Mouse (Mus musculus) embryonic facial prominence, embryonic 13.5 days (tissue): ENCODE results near the gene Gp9. TPM values are rescaled to one million over a fixed set of nuclear protein-coding genes. Genes with fewer than 3 reads are reported as not detected.
"Not testable (repeated sequence)": the region's sequence is repeated elsewhere in the genome, so short reads cannot be mapped to it uniquely, and the experiment has no call there.

Experiments used
- ATAC-seq: fragments of 200-750 bp; cut with Nextera tagmentation; 2 replicates; pipeline ENCODE4 v1.8.0; 2017; ENCODE audit warnings: low read depth; ENCODE audit not compliant: insufficient number of reproducible peaks, insufficient read depth, low FRiP score, low TSS enrichment
- H3K27ac ChIP-seq: fragments of 300-500 bp; sonication (generic); 2 replicates; pipeline ENCODE4 v1.5.1; 2015; ENCODE audit warnings: moderate library complexity, mild to moderate bottlenecking, inconsistent platforms
- H3K27me3 ChIP-seq: fragments of 300-500 bp; sonication (generic); 2 replicates; pipeline ENCODE4 v1.6.1; 2015; ENCODE audit warnings: mild to moderate bottlenecking, inconsistent platforms
- H3K36me3 ChIP-seq: fragments of 300-500 bp; sonication (generic); 2 replicates; pipeline ENCODE4 v1.6.1; 2015; ENCODE audit warnings: mild to moderate bottlenecking, inconsistent platforms
- H3K4me1 ChIP-seq: fragments of 300-500 bp; sonication (generic); 2 replicates; pipeline ENCODE4 v1.6.1; 2015; ENCODE audit warnings: inconsistent platforms
- H3K4me2 ChIP-seq: fragments of 300-500 bp; sonication (generic); 2 replicates; pipeline ENCODE4 v1.6.1; 2015; ENCODE audit warnings: moderate library complexity, mild to moderate bottlenecking, inconsistent platforms
- H3K4me3 ChIP-seq: fragments of 300-500 bp; sonication (generic); 2 replicates; pipeline ENCODE4 v1.5.1; 2015; ENCODE audit warnings: mild to moderate bottlenecking, inconsistent platforms
- H3K9ac ChIP-seq: fragments of 300-500 bp; sonication (generic); 2 replicates; pipeline ENCODE4 v1.6.1; 2015; ENCODE audit warnings: mild to moderate bottlenecking, inconsistent platforms
- H3K9me3 ChIP-seq: fragments of 300-500 bp; sonication (generic); 2 replicates; pipeline ENCODE4 v1.6.1; 2016; ENCODE audit warnings: inconsistent platforms
- WGBS: fragments of 180-500 bp; shearing (Covaris S2); methylation state at CpG from one replicate; pipeline ENCODE4 v1.1.7; 2015; ENCODE audit warnings: mixed read lengths; 5-methylcytosine and 5-hydroxymethylcytosine counted together
- polyA plus RNA-seq: library from polyadenylated mRNA; unstranded; fragments of >200 nt; fragmentation: Nextera tagmentation; extraction: Ambion mirVana; gene quantifications from 2 replicates; pipeline ENCODE4 v1.2.1, GENCODE M21; 2015

Gp9 gene
- polyA plus RNA-seq, 1 experiment from 2014 or later = 1.8 TPM

DNA sequence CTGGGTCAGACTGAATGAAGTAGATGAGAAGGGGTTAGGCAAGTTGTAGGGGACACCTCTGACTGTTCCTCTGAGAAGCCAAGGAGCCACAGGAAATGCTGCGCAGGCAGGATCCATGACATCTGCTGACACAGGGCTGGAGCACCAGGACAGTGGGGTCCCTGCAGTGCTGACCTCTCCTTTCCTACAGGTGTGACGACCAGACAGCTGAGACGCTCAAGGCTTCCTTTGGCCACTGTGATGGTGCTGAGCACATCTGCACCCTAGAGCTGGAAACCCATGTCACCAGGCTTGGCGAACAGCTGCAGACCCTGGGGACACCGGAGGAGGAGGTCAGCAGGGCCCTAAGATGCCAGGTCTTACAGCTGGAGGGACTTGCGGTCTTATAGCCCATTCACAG, 26.3 kb upstream of the Gp9 start:
- 77% methylated on average over 6 of the region's 6 CpGs for WGBS
- H3K9me3 ChIP-seq = no peaks in the 10 kb centered on the region
- H3K27ac ChIP-seq = no peak overlapping the region
- no peak for ATAC-seq
- no peak overlapping the region for H3K4me3 ChIP-seq
- H3K4me2 ChIP-seq = no peak overlapping the region
- peaks cover 12% of the 10 kb centered on the region for H3K4me1 ChIP-seq
- no peaks in the 10 kb centered on the region for H3K27me3 ChIP-seq
- no peak overlapping the region for H3K9ac ChIP-seq
- no peaks in the 10 kb centered on the region for H3K36me3 ChIP-seq

DNA sequence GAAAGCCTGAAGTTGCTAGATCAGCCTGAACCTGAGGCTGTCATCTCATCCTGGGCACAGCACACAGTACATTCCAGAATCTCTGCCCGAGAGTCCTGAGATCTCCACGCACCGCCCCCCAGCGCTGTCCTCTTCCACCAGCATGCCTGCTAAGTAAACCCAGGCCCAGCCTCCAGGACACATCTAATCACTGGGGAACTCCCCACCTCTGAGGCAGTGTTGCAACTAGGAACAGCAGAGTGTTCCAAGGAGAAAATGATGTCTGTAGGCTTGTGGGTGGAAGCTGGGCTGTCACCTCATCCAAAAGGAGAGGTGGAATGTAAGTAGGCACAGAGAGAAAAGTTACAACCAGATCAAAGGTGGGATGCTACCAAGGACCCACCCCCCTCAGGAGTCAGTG, 22.7 kb upstream of the Gp9 start:
- 86% methylated on average over 4 of the region's 4 CpGs for WGBS

DNA sequence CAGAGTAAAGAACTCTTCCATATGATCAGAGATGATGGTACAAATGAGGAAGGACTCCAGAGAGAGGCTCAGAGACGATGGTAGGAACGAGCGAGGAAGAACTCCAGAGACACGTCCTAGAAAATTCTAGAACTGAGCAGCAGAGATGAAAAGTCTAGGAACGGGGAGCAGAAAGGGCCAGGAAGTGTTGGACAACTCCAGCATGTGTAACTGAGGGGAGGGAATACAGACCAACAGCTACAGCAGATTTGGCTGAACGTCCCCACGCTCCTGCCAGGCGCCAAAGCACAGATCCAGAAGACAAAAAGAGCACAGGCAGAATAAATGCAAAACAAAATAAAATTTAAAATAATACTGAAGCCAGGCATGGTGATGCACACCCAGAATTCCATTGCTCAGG, 21.0 kb upstream of the Gp9 start:
- no peaks in the 10 kb centered on the region for H3K9me3 ChIP-seq
- H3K4me1 ChIP-seq = no peaks in the 10 kb centered on the region
- no peak overlapping the region for H3K4me2 ChIP-seq
- no peak overlapping the region for H3K4me3 ChIP-seq
- ATAC-seq = no peak
- WGBS = 86% methylated on average over 8 of the region's 8 CpGs
- H3K9ac ChIP-seq = no peak overlapping the region
- no peaks in the 10 kb centered on the region for H3K36me3 ChIP-seq
- H3K27ac ChIP-seq = no peak overlapping the region
- H3K27me3 ChIP-seq = no peaks in the 10 kb centered on the region

More for the DNA sequence above, 22.7 kb upstream of the Gp9 start:
- no peak overlapping the region for H3K4me2 ChIP-seq
- H3K4me1 ChIP-seq = 0 out of 2 replicates have a peak, but pooled peaks cover 4% of the 10 kb centered on the region
- no peaks in the 10 kb centered on the region for H3K27me3 ChIP-seq
- no peak overlapping the region for H3K27ac ChIP-seq
- no peak overlapping the region for H3K4me3 ChIP-seq
- H3K9me3 ChIP-seq = no peaks in the 10 kb centered on the region
- no peaks in the 10 kb centered on the region for H3K36me3 ChIP-seq
- ATAC-seq = no peak
- no peak overlapping the region for H3K9ac ChIP-seq

DNA sequence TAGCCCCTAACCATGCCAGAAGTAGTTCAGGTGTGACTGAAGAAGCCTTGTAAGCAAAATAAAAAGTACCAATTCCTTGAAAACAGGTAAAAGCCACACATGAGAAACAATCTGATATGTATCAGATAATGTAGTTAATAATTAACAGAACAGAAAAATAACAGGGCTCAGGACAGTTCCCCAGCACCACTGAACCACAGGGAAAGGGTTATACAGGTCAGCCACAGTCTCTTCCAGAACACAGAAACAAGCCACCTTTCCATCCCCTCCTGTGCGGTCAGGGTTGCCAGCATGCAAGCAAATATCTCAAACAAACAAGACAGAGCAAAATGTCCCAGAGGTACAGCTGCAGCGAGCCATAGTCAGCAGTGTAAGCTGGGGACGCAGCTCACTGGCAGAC, 18.5 kb upstream of the Gp9 start:
- no peak overlapping the region for H3K4me3 ChIP-seq
- no peak overlapping the region for H3K9ac ChIP-seq
- H3K4me2 ChIP-seq = no peak overlapping the region
- no peak for ATAC-seq
- H3K27ac ChIP-seq = no peak overlapping the region
- H3K36me3 ChIP-seq = no peaks in the 10 kb centered on the region
- WGBS = 62% methylated on average over 3 of the region's 3 CpGs
- no peaks in the 10 kb centered on the region for H3K27me3 ChIP-seq
- H3K4me1 ChIP-seq = no peaks in the 10 kb centered on the region
- H3K9me3 ChIP-seq = no peaks in the 10 kb centered on the region

DNA sequence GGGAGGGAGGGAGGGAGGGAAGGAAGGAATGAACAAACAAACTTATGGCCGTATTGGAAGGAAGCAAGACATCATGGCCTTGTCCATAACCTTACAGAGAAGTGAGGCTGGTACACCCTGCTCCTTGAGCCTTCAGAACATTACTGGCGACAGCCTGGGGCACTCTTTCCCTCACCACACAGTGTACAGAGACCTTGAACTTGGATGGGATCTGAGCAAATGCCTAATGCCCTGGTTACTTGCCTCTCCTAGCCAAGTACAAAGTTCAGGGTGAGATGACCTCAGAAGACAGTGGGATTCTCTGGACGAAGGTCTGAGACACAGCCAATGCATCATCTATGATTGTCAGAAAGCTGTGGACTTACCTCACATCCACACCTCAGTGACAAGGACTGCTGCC, 18.0 kb upstream of the Gp9 start:
- Histone ChIP-seq H3K36me3 (no peaks in the 10 kb centered on the region), H3K4me1 (no peaks in the 10 kb centered on the region), H3K27ac (no peak overlapping the region), H3K9ac (no peak overlapping the region), H3K4me3 (no peak overlapping the region), H3K27me3 (no peaks in the 10 kb centered on the region), H3K9me3 (no peaks in the 10 kb centered on the region), H3K4me2 (no peak overlapping the region)
- WGBS = 61% methylated on average over 3 of the region's 3 CpGs
- ATAC-seq = no peak

DNA sequence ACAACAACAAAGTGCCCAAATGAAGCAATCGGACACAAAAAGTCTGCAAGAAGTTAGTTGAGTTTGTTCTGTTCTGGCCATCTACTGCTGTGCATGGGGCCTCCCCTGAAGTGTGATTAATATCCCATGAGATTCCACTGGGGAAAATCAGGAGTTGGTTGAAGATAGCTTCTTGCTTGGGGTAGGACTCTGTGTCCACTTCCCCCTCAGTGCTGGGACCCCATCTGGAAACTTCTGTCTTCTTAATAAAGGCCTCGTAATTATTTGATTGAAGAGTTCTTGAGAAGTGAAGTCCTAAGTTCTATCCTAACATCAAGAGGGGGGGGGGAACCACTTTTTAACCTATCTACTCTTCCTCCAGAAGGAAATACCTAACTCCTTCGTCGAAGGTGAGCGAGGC, 15.7 kb upstream of the Gp9 start:
- Histone ChIP-seq H3K4me2 (no peak overlapping the region), H3K4me1 (no peaks in the 10 kb centered on the region), H3K4me3 (no peak overlapping the region), H3K27ac (no peak overlapping the region), H3K9me3 (no peaks in the 10 kb centered on the region), H3K27me3 (no peaks in the 10 kb centered on the region), H3K36me3 (no peaks in the 10 kb centered on the region), H3K9ac (no peak overlapping the region)
- no peak for ATAC-seq
- 84% methylated on average over 5 of the region's 5 CpGs for WGBS

DNA sequence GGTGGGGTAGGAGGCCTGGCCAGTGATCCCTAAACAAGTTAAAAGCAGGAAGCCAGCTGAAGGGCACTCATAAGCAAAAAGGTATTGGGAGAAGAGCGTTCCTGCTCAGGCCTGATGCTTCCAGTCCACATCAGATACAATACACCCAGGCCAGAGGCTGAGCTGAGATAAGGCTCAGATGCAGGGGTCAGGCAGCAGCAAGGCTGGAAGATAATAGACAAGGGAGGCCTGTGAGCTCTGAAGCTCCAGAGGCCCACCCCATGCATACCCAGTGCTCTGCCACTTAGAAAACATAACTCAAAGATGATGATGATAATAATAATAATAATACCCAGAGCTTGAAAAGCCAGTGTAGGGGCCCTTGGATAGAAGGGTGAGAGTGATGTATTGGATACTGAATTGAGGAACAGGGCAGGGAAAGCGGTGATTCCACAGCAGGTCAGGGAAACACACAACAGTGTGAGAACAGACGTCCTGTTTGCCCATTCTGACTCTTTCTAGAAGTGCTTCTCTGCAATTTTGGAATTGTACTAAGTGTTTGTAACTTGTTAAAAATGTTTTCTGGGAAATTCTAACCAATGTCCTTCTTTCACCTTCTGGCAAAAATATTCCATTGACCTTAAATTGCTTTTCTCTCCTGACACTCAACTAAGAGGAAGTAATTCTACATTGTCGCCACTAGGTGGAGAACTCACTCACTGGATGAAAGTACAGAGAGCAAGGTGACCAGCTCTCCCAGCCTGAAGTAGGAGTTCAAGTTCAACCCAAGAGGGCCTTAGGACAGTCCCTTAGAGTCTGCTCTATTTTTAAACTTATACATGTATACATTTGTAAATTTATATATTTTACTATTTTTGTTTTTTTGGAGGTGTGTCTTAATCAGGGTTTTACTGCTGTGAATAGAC, 14.2 kb upstream of the Gp9 start:
- Histone ChIP-seq H3K36me3 (no peaks in the 10 kb centered on the region), H3K4me1 (no peaks in the 10 kb centered on the region), H3K27me3 (no peaks in the 10 kb centered on the region), H3K27ac (no peak overlapping the region), H3K9me3 (no peaks in the 10 kb centered on the region), H3K4me3 (no peak overlapping the region), H3K4me2 (no peak overlapping the region), H3K9ac (no peak overlapping the region)
- WGBS = 70% methylated on average over 4 of the region's 4 CpGs
- no peak for ATAC-seq

DNA sequence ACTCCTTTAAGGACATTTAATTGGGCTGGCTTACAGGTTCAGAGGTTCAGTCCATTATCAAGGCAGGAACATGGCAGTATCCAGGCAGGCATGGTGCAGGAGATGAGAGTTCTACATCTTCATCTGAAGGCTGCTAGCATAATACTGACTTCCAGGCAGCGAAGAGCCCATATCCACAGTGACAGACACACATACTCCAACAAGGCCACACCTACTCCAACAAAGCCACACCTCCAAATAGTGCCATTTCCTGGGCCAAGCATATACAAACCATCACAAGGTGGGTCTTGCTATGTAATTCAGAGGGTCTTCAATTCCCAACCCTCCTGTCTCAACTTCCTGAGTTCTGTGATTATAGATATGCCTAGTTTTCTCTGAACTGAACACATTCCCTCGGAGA, 13.6 kb upstream of the Gp9 start:
- H3K36me3 ChIP-seq, H3K9me3 ChIP-seq, H3K4me2 ChIP-seq, H3K9ac ChIP-seq, H3K27ac ChIP-seq, ATAC-seq, H3K27me3 ChIP-seq, H3K4me1 ChIP-seq, H3K4me3 ChIP-seq: not testable (repeated sequence)
- WGBS = 90% methylated on average over 2 of the region's 2 CpGs

DNA sequence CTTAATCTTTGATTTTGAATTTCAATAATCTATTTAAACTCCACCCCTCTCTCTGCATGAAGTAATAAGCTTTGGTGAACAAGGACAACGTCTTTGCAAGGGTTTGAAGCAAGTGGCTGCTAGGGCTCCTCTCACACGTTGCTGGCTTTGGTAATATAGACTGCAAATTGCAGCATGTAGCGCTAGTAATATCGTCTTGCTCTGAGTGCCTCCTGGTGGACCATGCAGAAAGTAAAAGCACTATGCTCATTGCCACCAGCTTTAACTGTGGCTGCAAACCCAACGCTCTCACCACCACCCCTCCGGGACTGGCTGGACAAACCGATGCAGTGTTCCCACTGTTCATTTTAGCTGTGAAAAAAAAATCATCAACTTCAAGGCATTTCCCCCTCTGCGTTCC, 7.2 kb upstream of the Gp9 start:
- no peak overlapping the region for H3K4me3 ChIP-seq
- no peaks in the 10 kb centered on the region for H3K27me3 ChIP-seq
- ATAC-seq = no peak
- H3K9me3 ChIP-seq = no peaks in the 10 kb centered on the region
- H3K36me3 ChIP-seq = no peaks in the 10 kb centered on the region
- WGBS = 54% methylated on average over 8 of the region's 8 CpGs
- H3K27ac ChIP-seq = no peak overlapping the region
- no peak overlapping the region for H3K4me2 ChIP-seq
- no peaks in the 10 kb centered on the region for H3K4me1 ChIP-seq
- H3K9ac ChIP-seq = no peak overlapping the region

DNA sequence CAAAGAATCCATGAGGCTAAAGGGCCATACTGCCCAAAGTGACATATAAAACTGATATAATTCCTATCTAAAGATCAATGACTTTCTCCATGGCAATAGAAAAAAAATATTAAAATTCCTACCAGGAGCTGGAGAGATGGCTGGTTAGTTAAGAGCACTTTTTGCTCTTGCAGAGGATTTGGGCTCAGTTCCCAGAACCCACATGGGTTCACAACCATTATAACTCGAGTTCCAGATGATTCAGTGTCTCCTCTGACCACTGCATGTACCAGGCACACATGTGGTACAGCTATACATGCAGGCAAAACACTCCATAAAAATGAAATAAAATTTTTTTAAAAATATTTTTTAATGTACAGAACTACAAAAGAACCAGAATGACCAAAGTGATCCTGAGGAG, 3.4 kb upstream of the Gp9 start:
- H3K4me2 ChIP-seq = no peak overlapping the region
- WGBS = 27% methylated on average over 1 of the region's 1 CpGs
- no peak overlapping the region for H3K4me3 ChIP-seq
- H3K4me1 ChIP-seq = no peaks in the 10 kb centered on the region; the same call in 1 of the 2 replicates
- ATAC-seq = no peak
- H3K9me3 ChIP-seq = no peaks in the 10 kb centered on the region
- H3K27me3 ChIP-seq = no peaks in the 10 kb centered on the region
- H3K36me3 ChIP-seq = no peaks in the 10 kb centered on the region
- no peak overlapping the region for H3K9ac ChIP-seq
- no peak overlapping the region for H3K27ac ChIP-seq

DNA sequence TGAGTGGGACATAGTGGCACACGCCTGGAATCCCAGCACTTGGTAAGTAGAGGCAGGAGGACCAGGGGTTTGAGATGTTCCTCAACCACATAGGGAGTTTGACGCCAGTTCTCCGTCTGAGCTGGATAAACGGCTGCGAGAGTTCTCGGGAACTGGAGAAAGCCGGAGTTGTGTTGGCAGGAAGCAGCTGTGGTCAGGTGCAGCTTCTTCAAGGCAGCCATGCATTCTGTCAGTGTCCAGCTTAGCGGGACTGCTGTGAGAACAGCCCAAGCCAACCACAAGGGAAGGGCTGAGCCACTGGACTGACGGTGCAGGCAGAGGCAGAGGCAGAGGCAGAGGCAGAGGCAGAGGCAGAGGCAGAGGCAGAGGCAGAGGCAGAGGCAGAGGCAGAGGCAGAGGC, 3.0 kb upstream of the Gp9 start:
- H3K4me1 ChIP-seq = no peaks in the 10 kb centered on the region; the same call in 1 of the 2 replicates
- H3K27ac ChIP-seq = no peak overlapping the region
- H3K36me3 ChIP-seq = no peaks in the 10 kb centered on the region
- no peak overlapping the region for H3K4me2 ChIP-seq
- no peak overlapping the region for H3K4me3 ChIP-seq
- H3K9me3 ChIP-seq = no peaks in the 10 kb centered on the region
- ATAC-seq = no peak
- H3K27me3 ChIP-seq = no peaks in the 10 kb centered on the region
- 87% methylated on average over 9 of the region's 9 CpGs for WGBS
- H3K9ac ChIP-seq = no peak overlapping the region

DNA sequence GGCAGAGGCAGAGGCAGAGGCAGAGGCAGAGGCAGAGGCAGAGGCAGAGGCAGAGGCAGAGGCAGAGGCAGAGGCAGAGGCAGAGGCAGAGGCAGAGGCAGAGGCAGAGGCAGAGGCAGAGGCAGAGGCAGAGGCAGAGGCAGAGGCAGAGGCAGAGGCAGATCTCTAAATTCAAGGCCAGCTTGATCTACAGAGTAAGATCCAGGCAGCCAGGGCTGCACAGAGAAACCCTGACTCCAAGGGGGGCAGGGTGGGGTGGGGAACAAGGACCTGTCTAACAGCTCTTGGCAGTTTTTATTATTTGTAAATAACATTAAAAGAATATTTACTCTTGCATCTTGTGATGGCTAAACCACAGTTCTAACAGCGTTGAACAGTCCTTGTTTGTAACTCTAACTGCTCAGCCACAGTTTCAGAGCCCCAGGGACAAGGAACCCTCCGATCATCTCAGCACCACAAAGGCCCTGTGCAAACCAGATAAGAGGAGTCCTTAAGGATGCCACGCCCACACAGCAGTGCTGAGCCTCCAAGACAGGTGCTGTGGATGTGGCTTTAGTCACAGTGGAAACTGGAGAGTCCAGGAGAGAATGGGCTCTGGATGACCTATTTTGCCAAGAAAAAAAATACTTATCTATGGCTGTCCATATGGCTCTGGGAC, 2.2 kb upstream of the Gp9 start:
- no peak overlapping the region for H3K4me2 ChIP-seq
- no peak overlapping the region for H3K4me3 ChIP-seq
- ATAC-seq = no peak
- H3K27ac ChIP-seq = no peak overlapping the region
- no peaks in the 10 kb centered on the region; the same call in 1 of the 2 replicates for H3K4me1 ChIP-seq
- H3K36me3 ChIP-seq = no peaks in the 10 kb centered on the region
- 58% methylated on average over 3 of the region's 3 CpGs for WGBS
- H3K27me3 ChIP-seq = no peaks in the 10 kb centered on the region
- H3K9me3 ChIP-seq = no peaks in the 10 kb centered on the region
- H3K9ac ChIP-seq = no peak overlapping the region
